Mouse (Mus musculus) myocyte (in vitro differentiated cells): Measurements from ENCODE around the gene Cdyl2.

Experiments
- CEBPB ChIP-seq: IDR thresholded peaks from 2 replicates; pipeline ENCODE4 v1.6.1; 2011; ENCODE audit warnings: mild to moderate bottlenecking, moderate library complexity; ENCODE audit not compliant: poor library complexity, insufficient read depth, severe bottlenecking
- E2F4 ChIP-seq: IDR thresholded peaks from one replicate; pipeline ENCODE4 v1.6.1; 2011; ENCODE audit warnings: mild to moderate bottlenecking, control low read depth, moderate library complexity; ENCODE audit not compliant: insufficient read depth
- MAX ChIP-seq: IDR thresholded peaks from one replicate; pipeline ENCODE4 v1.6.1; 2011; ENCODE audit warnings: low read depth, mild to moderate bottlenecking, control low read depth
- MYOD1 ChIP-seq, 3 experiments: IDR thresholded peaks; one replicate each; pipeline ENCODE4 v1.6.1; 2011; ENCODE audit warnings: control low read depth in 2 of 3, low read depth in 2 of 3, mild to moderate bottlenecking in 2 of 3, moderate library complexity in 1 of 3; ENCODE audit not compliant: insufficient read length in 2 of 3, control insufficient read depth in 1 of 3
- MYOG ChIP-seq, 3 experiments: IDR thresholded peaks; one replicate each; pipeline ENCODE4 v1.6.1; 2011; ENCODE audit warnings: control low read depth in 2 of 3, low read depth in 2 of 3, mild to moderate bottlenecking in 2 of 3; ENCODE audit not compliant: insufficient read length in 2 of 3, control insufficient read depth in 1 of 3, insufficient read depth in 1 of 3
- POLR2A ChIP-seq: IDR thresholded peaks from one replicate; pipeline ENCODE4 v1.6.1; 2011; ENCODE audit warnings: low read depth, mild to moderate bottlenecking, control low read depth, moderate library complexity; ENCODE audit not compliant: insufficient read length
- POLR2AphosphoS2 ChIP-seq: IDR thresholded peaks from one replicate; pipeline ENCODE4 v1.6.1; 2011; ENCODE audit warnings: low read depth, control low read depth; ENCODE audit not compliant: insufficient read length
- TCF12 ChIP-seq: IDR thresholded peaks from one replicate; pipeline ENCODE4 v1.6.1; 2011; ENCODE audit warnings: mild to moderate bottlenecking, control low read depth; ENCODE audit not compliant: poor library complexity, insufficient read depth, severe bottlenecking

GRCm38 (mm10) chr8:116622326-116622725 lies 110.5 kb downstream of the Cdyl2 start:
- TF ChIP-seq POLR2A (no peak), MYOD1 (IDR thresholded peaks at IDR 0.05; ENCODE audit: control insufficient read depth in 1 of 3, insufficient read length in 2 of 3, low read depth in 2 of 3) (no peak), CEBPB (no peak), MYOG (IDR thresholded peaks at IDR 0.05; ENCODE audit: control insufficient read depth in 1 of 3, insufficient read depth in 1 of 3, insufficient read length in 2 of 3, low read depth in 2 of 3) (no peak), POLR2AphosphoS2 (no peak), E2F4 (no peak), MAX (no peak), TCF12 (no peak)
